Mouse (Mus musculus) midbrain, embryonic 13.5 days (tissue): ENCODE data around the gene Arhgap45. TPM values are rescaled to one million over a fixed set of nuclear protein-coding genes. Genes with fewer than 3 reads are reported as not detected.
A peak's percentile ranks its signal among the peaks of the same experiment; 100 is the strongest.

Experiments
- ATAC-seq: fragments of 200-750 bp; cut with Nextera tagmentation; 2 replicates; pipeline ENCODE4 v1.8.0; 2017; ENCODE audit warnings: mild to moderate bottlenecking, moderate TSS enrichment, moderate library complexity
- H3K27ac ChIP-seq: fragments of 300-500 bp; sonication (generic); 2 replicates; pipeline ENCODE4 v1.5.1; 2015; ENCODE audit warnings: inconsistent platforms, mild to moderate bottlenecking, moderate library complexity
- H3K27me3 ChIP-seq: fragments of 300-500 bp; sonication (generic); 2 replicates; pipeline ENCODE4 v1.6.1; 2015; ENCODE audit warnings: mild to moderate bottlenecking, inconsistent platforms
- H3K36me3 ChIP-seq: fragments of 300-500 bp; sonication (generic); 2 replicates; pipeline ENCODE4 v1.6.1; 2015; ENCODE audit warnings: mild to moderate bottlenecking, inconsistent platforms
- H3K4me1 ChIP-seq: fragments of 300-500 bp; sonication (generic); replicated peaks from 2 replicates; pipeline ENCODE4 v1.6.1; 2015; ENCODE audit warnings: inconsistent platforms
- H3K4me2 ChIP-seq: fragments of 300-500 bp; sonication (generic); replicated peaks from 2 replicates; pipeline ENCODE4 v1.6.1; 2015; ENCODE audit warnings: moderate library complexity, mild to moderate bottlenecking, inconsistent platforms
- H3K4me3 ChIP-seq: fragments of 300-500 bp; sonication (generic); replicated peaks from 2 replicates; pipeline ENCODE4 v1.5.1; 2015; ENCODE audit warnings: mild to moderate bottlenecking, inconsistent platforms
- H3K9ac ChIP-seq: fragments of 300-500 bp; sonication (generic); replicated peaks from 2 replicates; pipeline ENCODE4 v1.6.1; 2015; ENCODE audit warnings: mild to moderate bottlenecking, inconsistent platforms
- H3K9me3 ChIP-seq: fragments of 300-500 bp; sonication (generic); 2 replicates; pipeline ENCODE4 v1.6.1; 2016; ENCODE audit warnings: mild to moderate bottlenecking, inconsistent platforms
- WGBS: fragments of 180-500 bp; shearing (Covaris S2); methylation state at CpG from one replicate; pipeline ENCODE4 v1.1.7; 2015; 5-methylcytosine and 5-hydroxymethylcytosine counted together
- polyA plus RNA-seq: library from polyadenylated mRNA; unstranded; fragments of >200 nt; fragmentation: Nextera tagmentation; extraction: Ambion mirVana; gene quantifications from 2 replicates; pipeline ENCODE4 v1.2.1, GENCODE M21; 2015

Arhgap45 gene
- polyA plus RNA-seq, 1 experiment from 2014 or later, result 1.5 TPM

DNA sequence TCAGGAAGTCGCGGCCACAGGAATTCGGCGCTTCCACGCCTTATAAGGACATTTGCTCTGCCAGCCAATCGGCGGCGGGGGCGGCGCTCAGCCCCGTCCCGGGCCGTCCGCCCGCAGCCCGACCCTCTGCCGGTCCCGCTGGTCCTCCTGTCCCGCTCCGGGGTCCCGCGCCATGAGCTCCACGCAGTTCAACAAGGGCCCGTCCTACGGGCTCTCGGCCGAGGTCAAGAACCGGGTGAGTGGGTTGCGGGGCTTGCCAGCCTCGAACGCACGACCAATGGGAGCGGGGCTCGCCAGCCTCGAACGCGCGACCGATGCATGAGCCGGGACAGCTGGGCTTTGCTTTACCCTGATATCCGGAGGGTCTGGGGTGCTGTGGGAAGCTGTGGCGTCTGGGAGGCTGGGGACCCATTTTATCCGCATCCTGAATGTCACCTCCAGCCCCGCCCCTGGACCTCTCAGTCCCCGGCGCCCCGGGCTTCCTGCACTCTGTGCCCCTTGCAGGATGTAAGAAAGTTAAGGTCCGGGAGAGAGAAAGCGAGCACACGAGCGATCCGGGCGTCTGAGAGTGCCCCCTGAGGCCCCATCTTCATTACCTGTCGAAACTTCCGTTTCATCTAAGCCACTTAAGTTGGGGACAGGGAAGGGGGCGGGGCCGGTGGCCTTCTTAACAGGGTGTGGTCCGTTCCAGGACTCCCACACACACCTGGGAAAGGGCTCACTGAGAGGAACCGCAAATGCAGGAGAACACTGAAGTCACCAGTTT is 27.8 kb upstream of the Arhgap45 start, which contains the start of gene Cnn2:
TSS of gene Cnn2 (plus strand) at position 79 of the 766 bp plus-strand sequence.
- Histone ChIP-seq H3K36me3 (no peaks in the 10 kb centered on the region; the same call in 1 of the 2 replicates), H3K4me3 (peak within 1 kb of the TSS; percentile 41), H3K4me1 (peaks cover 21% of the 10 kb centered on the region), H3K27me3 (peaks cover 47% of the 10 kb centered on the region), H3K9ac (peak within 1 kb of the TSS; percentile 55), H3K9me3 (no peaks in the 10 kb centered on the region), H3K27ac (no peak within 1 kb of the TSS), H3K4me2 (peak within 1 kb of the TSS; percentile 56)
- no peak for ATAC-seq
- WGBS, result 2% methylated on average over 59 of the region's 59 CpGs

DNA sequence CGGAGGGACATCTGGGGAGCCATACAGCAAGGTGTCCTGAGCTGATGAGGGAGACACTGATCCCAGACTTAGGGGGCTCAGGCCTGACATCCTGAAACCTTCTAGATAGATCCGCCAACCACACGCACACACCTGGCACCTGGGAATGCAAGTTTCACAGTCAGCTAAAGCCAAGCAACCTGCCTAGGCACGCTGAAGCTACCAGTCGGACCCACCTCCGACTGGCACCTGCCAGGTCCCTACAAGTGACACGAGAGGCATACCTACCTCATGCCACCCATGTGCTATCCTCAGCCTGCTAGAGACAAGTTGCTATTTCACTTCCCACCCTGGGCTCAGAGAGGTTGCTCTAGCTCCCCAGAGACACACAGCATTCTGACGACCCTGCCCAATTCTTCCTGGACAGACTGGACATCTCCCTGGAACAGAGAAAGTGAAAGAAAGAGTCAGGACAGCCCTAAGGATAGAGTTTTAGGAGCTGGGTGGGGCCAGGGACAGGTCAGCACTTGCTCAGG is 27.1 kb upstream of the Arhgap45 start:
- peak overlapping the region; percentile 41; the same call in 1 of the 2 replicates for H3K4me3 ChIP-seq

DNA sequence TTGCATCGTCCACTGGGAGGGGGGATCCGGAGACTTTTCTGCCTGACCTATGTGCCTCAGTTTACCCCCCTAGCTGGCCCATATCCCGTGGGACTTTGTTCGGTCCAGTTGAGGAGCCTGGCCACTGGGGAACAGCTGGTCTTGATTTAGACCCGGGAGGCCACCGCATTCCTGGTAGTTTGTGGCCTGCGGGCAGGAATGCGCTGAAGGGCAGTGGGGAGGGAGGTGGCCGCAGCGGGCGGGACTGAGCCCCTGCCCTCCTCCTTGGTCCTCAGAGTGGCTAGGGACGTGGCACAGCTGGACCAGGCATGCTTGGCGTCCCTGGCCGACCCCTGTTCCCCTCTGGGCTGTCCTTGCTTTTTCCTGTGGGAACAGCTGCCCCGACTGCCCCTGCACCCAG is 26.6 kb upstream of the Arhgap45 start:
- Histone ChIP-seq H3K4me3 (no peak overlapping the region; the same call in 1 of the 2 replicates), H3K36me3 (no peaks in the 10 kb centered on the region; the same call in 1 of the 2 replicates), H3K4me1 (peaks cover 20% of the 10 kb centered on the region), H3K27me3 (peaks cover 47% of the 10 kb centered on the region), H3K27ac (no peak overlapping the region), H3K4me2 (peak overlapping the region; percentile 56), H3K9ac (no peak overlapping the region; the same call in 1 of the 2 replicates), H3K9me3 (no peaks in the 10 kb centered on the region)
- no peak for ATAC-seq
- 19% methylated on average over 15 of the region's 15 CpGs for WGBS

More for the DNA sequence above, 27.1 kb upstream of the Arhgap45 start:
- no peaks in the 10 kb centered on the region; the same call in 1 of the 2 replicates for H3K36me3 ChIP-seq
- WGBS, result 37% methylated on average over 8 of the region's 8 CpGs
- H3K27me3 ChIP-seq, result peaks cover 47% of the 10 kb centered on the region
- H3K27ac ChIP-seq, result no peak overlapping the region
- H3K9me3 ChIP-seq, result no peaks in the 10 kb centered on the region
- H3K9ac ChIP-seq, result no peak overlapping the region
- H3K4me1 ChIP-seq, result peaks cover 20% of the 10 kb centered on the region
- H3K4me2 ChIP-seq, result peak overlapping the region; percentile 56
- no peak for ATAC-seq

DNA sequence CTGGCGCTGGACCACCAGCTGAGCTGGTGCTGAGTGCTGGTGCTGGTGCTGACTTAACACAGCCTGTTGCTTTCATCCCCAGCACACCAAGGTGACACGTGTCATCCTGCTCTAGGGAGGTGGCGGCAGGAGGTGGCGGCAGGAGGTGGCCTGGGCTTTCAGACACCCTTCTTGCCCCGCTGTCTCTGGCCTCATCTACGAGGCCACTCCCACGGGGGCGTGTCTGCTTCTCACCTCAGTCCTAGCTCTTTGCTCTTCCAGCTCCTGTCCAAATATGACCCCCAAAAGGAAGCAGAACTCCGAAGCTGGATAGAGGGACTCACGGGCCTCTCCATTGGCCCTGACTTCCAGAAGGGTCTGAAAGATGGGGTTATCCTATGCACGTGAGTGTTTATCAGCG is 25.4 kb upstream of the Arhgap45 start:
- no peak for ATAC-seq
- peaks cover 15% of the 10 kb centered on the region for H3K4me1 ChIP-seq
- no peaks in the 10 kb centered on the region; the same call in 1 of the 2 replicates for H3K36me3 ChIP-seq
- H3K27me3 ChIP-seq, result peaks cover 47% of the 10 kb centered on the region
- no peaks in the 10 kb centered on the region for H3K9me3 ChIP-seq
- no peak overlapping the region for H3K9ac ChIP-seq
- H3K4me3 ChIP-seq, result no peak overlapping the region
- WGBS, result 57% methylated on average over 12 of the region's 12 CpGs
- H3K4me2 ChIP-seq, result no peak overlapping the region
- H3K27ac ChIP-seq, result no peak overlapping the region

DNA sequence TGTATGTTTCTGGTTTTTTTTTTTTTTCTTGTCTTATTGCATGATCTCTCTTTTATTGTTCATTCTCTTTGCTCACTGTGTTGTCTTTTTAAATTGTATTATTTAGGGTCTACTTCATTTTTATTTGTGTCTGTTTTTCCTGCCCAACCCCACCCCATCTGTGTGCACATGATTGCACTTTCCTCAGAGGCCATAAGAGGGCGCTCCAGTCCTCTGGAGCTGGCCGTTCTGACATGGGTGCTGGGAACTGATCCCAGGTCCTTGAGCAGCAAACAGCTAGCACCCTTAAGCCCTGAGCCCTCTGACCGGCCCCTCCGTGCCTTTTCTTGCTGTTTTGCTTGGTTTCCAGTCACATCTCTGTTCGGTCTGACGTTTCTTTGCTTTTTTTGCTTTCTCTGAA is 24.9 kb upstream of the Arhgap45 start:
- Histone ChIP-seq H3K27me3 (peaks cover 46% of the 10 kb centered on the region), H3K9ac (no peak overlapping the region), H3K4me3 (no peak overlapping the region), H3K4me2 (no peak overlapping the region), H3K27ac (no peak overlapping the region), H3K4me1 (peaks cover 11% of the 10 kb centered on the region), H3K9me3 (no peaks in the 10 kb centered on the region), H3K36me3 (no peaks in the 10 kb centered on the region; the same call in 1 of the 2 replicates)
- ATAC-seq, result no peak
- WGBS, result 87% methylated on average over 6 of the region's 6 CpGs

DNA sequence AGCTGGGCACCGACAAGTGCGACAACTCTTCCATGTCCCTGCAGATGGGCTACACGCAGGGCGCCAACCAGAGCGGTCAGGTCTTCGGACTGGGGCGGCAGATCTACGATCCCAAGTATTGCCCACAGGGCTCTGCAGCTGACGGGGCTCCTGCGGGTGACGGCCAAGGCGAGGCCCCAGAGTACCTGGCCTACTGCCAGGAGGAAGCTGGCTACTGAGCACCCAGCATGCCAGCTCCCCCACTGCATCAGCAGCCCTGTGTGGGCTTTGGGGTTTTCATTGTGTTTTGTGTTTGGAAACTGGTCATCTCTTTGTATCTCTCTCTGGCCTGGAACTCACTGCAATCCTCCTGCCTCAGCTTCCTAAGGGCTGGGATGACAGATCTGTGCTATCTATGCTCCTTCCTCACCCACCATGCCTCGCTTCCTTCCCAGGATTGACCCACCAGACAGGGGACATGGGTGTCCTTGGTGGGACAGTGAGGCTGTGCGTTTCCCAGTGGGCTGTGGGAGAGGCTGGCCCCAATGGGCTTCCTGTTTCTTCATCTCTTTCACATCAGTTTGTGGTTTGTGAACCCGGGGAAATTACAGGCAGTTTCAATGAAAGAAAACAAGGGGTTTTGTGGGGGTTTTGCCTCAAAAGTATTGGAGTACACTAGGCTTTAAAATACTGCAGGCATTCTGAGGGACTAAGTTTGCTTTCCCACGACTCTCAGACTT is 21.9 kb upstream of the Arhgap45 start:
- Histone ChIP-seq H3K9me3 (no peaks in the 10 kb centered on the region), H3K9ac (no peak overlapping the region), H3K4me1 (peaks cover 20% of the 10 kb centered on the region), H3K27ac (no peak overlapping the region), H3K27me3 (peaks cover 29% of the 10 kb centered on the region), H3K4me2 (no peak overlapping the region), H3K4me3 (no peak overlapping the region), H3K36me3 (no peaks in the 10 kb centered on the region; the same call in 1 of the 2 replicates)
- WGBS, result 87% methylated on average over 16 of the region's 16 CpGs
- no peak for ATAC-seq

DNA sequence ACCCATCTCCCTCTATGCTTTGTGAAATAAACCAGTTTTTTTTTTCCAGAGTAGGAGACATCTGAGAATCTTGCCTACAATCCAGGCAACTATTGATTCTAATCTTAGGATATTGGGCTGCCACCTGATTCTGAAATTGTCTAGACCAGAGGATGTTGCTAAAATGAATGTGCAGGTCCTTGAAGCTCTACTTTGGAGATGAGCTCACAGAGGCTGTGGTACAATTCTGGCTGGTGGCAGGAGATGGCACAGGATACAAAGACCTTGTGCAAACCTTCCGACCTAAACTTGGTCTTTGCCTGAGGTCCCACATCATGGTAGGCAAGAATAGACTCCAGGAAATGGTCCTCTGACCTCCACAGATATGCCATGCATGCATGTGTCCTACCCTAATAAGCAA is 20.8 kb upstream of the Arhgap45 start:
- peak overlapping the region; percentile 70; the same call in 1 of the 2 replicates for H3K4me2 ChIP-seq
- H3K4me1 ChIP-seq, result peaks cover 20% of the 10 kb centered on the region
- no peak overlapping the region for H3K9ac ChIP-seq
- H3K27me3 ChIP-seq, result peaks cover 25% of the 10 kb centered on the region
- no peak for ATAC-seq
- H3K36me3 ChIP-seq, result no peaks in the 10 kb centered on the region; the same call in 1 of the 2 replicates
- H3K4me3 ChIP-seq, result 0 out of 2 replicates have a peak overlapping the region, but pooled peaks have one; percentile 48
- no peak overlapping the region for H3K27ac ChIP-seq
- H3K9me3 ChIP-seq, result no peaks in the 10 kb centered on the region
- WGBS, result 97% methylated on average over 1 of the region's 1 CpGs

DNA sequence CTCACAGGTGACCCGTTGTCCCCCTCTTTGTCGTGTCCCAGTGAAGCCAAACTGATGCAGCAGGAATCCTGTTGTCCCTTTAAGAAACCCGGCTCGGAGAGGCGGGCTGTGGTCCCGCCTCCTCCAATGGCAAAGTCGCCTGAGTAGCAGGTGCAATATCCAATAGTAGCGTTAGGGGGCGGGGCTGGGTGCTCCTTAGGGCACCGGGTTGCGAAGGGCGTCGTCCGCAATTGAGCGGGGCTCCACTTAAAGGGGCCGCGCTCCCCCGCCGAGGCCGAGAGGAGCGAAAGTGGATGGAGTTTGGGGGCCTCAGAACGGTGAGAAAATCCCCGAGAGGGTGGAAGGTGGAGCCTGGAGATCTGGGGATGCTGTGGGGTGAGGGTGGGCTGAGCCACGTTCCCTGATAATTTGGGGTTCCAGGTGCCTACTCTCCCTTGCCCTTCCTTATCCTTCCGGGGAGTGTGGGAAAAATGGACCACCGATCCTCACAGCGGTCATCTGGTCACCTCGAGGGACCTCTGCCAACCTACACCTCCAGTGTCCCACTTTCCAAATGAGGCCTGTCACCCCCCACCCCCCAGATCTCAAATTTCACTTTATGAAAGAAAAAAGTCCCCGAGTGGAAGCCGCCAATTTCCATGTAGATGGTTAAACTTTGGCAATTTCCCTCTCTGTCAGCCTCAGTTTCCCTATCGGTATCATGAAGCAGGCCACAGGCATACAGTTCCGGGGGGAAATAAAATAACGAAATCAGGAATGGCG is 20.0 kb upstream of the Arhgap45 start, which contains the start of gene Abca7:
TSS of gene Abca7 (plus strand) at position 223 of the 762 bp plus-strand sequence.
- ATAC-seq, result peak; percentile 89
- Histone ChIP-seq H3K4me3 (peak within 1 kb of the TSS; percentile 48), H3K4me1 (peaks cover 20% of the 10 kb centered on the region), H3K36me3 (no peaks in the 10 kb centered on the region), H3K9me3 (no peaks in the 10 kb centered on the region), H3K9ac (peak within 1 kb of the TSS; percentile 55; the same call in 1 of the 2 replicates), H3K27ac (peak within 1 kb of the TSS; percentile 57), H3K27me3 (peaks cover 24% of the 10 kb centered on the region), H3K4me2 (peak within 1 kb of the TSS; percentile 70)
- under 1% methylated on average over 34 of the region's 34 CpGs for WGBS

DNA sequence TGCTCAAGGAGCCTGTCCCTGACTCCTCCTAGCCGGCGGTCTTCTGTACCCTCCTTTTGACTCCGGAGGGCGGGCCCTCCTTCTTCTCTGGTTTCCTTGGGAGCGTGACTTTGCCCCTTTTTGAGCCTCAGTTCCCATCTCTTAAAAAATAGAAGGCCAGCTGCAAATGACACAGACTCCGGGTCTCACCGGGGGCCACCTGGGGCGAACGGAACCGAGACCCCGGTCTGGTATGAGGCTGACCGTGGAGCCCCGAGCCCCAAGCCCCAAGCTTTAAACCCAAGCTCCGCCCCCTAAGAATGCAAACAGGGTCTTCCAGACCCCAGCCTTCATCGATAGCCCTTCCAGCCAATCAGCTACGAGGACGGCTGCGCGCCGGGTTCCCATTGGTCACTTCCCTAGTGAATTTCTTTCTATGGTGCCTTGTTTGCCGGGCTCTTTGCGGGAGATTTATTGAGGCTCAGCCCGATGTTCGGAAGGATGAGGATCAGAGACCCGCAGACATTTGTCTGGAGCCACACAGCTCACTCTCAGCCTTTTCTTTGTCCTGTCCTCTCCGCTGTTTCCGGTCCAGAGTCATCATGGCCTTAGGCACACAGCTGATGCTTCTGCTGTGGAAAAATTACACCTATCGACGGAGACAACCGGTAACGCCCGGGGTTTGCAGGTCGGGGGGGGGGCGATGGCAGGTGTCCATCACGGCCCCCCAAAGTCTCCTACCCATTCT is 19.3 kb upstream of the Arhgap45 start:
- no peaks in the 10 kb centered on the region for H3K36me3 ChIP-seq
- WGBS, result under 1% methylated on average over 35 of the region's 35 CpGs
- H3K4me3 ChIP-seq, result peak overlapping the region; percentile 48
- H3K27me3 ChIP-seq, result peaks cover 32% of the 10 kb centered on the region
- H3K9me3 ChIP-seq, result no peaks in the 10 kb centered on the region
- H3K4me1 ChIP-seq, result peaks cover 20% of the 10 kb centered on the region
- ATAC-seq, result peak; percentile 69
- H3K27ac ChIP-seq, result peak overlapping the region; percentile 57
- H3K4me2 ChIP-seq, result peak overlapping the region; percentile 70
- H3K9ac ChIP-seq, result peak overlapping the region; percentile 55

DNA sequence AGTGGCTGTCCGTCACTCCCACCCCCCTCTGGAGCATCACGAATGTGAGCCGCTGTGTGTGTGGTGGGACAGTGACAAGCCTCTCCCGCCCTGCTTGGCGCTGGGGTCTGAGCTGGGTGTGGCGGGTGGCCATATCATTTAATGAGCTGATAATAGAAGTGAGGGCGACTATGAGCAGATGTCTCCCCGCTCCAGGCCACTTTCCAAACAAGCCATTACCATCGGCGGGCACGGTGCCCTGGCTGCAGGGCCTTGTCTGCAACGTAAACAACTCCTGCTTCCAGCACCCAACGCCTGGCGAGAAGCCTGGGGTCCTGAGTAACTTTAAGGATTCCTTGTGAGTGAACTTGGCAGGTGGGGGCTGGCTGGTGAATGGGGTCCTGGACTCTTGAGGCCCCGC is 18.6 kb upstream of the Arhgap45 start:
- Histone ChIP-seq H3K9me3 (no peaks in the 10 kb centered on the region), H3K4me1 (peaks cover 20% of the 10 kb centered on the region), H3K4me2 (peak overlapping the region; percentile 70), H3K27me3 (peaks cover 38% of the 10 kb centered on the region), H3K9ac (peak overlapping the region; percentile 55), H3K4me3 (peak overlapping the region; percentile 48), H3K27ac (peak overlapping the region; percentile 47; the same call in 1 of the 2 replicates), H3K36me3 (no peaks in the 10 kb centered on the region)
- ATAC-seq, result peak; percentile 29
- WGBS, result 5% methylated on average over 15 of the region's 15 CpGs

DNA sequence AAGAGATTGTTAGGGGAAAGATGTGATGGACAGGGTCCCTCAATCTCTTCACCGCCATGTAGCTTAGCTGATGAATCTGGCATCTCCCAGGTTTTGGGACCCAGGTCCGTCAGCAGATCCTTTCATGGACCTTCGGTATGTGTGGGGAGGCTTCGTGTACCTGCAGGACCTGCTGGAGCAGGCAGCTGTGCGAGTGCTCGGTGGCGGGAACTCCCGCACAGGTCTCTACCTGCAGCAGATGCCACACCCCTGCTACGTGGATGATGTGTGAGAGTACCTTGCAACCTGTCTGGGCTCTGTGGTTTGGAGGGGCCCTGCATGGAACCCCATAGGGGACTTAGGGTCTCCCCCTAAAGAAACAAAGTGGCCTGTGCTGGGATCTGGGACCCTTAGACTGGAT is 14.5 kb upstream of the Arhgap45 start:
- 79% methylated on average over 9 of the region's 9 CpGs for WGBS
- Histone ChIP-seq H3K27ac (no peak overlapping the region), H3K4me3 (no peak overlapping the region), H3K36me3 (0 out of 2 replicates have a peak, but pooled peaks cover 6% of the 10 kb centered on the region), H3K9ac (no peak overlapping the region), H3K4me1 (peaks cover 15% of the 10 kb centered on the region), H3K27me3 (peaks cover 58% of the 10 kb centered on the region), H3K9me3 (no peaks in the 10 kb centered on the region), H3K4me2 (no peak overlapping the region)
- no peak for ATAC-seq
